Mouse (Mus musculus): ENCODE measurements around the gene Aspdh.

Gene Aspdh

DNA sequence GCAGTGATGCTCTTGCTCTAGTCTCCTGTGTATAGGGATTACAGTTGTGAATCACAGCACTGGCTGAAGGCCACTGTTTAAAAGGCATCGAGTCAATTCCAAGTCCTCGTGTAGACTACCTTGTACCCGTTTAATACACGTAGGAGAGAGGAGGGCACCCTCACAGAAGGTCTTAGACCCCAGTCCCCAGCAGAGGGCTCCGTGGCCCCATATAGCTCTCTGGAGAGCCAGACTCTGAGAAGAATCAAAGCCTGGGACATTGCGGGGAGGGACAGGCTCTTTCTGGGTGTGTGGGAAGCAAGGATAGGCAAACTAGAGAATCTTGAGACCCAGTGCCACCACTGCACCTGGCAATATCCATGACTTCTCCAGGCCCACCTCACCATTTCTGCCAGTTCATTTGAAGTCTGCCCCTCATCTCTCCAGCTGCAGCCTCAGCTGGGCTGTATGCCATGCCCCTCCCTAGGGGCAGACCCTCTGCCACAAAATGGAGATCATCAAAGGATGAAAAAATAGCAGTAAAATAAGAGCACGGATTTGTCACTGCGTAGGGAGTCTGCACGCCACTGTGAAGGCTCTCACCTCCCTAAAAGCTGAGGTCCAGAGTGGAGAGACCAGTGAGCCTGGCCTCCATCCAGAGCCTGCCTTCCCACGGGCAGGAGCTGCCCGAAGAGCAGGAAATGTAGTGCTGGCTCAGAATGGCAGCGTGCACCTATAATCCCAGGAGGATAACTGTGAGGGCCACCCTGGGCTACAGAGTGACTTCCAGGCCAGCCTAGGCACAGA lies 18.9 kb upstream of the Aspdh start:
- DNase-seq (ENCODE audit: low spot score): no peak

DNA sequence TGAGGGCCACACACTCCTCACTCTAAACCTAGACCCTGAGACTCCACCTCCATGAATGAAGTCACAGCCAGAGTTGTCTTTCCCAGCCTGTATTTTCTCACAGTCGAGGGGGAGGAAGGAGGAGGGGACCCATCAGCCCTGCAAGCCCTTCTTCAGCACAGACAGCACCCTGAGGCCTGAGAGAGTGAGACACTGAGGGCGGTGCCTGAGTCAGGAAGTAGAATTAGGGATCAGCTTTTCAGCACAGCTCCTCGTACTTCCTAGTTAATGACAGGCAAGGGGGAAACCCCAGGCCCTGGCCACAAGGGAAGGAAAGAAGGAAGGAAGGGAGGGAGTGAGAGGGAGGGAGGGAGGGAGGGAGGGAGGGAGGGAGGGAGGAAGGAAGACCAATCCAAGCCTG lies 11.9 kb upstream of the Aspdh start:
- DNase-seq (ENCODE audit: low spot score): no peak

DNA sequence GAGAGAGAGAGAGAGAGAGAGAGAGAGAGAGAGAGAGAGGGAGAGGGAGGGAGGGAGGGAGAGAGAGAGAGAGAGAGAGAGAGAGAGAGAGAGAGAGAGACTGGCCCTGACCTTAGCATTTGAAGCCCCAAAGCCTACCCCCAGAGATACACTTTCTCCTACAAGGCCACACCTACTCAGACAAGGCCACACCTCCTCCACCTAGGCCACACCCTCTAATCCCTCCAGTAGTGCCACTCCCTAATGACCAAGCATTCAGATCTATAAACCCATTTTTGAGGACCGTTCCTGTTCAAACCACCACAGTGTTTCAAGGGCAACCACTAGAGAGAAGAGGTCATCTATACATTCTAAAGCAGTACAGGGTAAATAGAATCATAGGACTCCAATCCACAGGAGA lies 8.9 kb upstream of the Aspdh start:
- no peak for DNase-seq (ENCODE audit: low spot score)

DNA sequence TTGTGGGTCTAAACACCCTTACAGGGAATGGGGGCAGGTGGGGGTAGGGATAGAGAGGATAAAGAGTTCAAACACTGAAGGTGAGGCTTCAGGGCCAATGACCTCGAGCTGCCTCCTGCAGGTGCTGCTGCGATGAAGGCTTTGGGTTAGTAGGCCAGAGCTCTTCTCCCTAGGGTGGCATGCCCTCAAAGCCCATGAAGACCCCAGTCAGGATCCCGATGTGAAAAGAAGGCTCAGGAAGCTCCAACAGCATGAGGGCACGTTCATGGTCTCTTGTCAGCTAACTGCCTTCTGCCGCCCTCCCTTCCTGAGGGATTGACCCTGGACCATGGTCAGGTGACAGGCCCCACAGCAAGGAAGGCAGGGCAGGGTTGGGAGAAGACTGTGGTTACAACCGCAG lies 5.1 kb upstream of the Aspdh start:
- no peak for DNase-seq (ENCODE audit: low spot score)

- no peak for DNase-seq (ENCODE audit: low spot score)
Observed at GRCm38 (mm10) chr7:44460767-44461502, 4.3 kb upstream of the Aspdh start.

- no peak for DNase-seq (ENCODE audit: low spot score)
Observed at GRCm38 (mm10) chr7:44461503-44462217, 3.5 kb upstream of the Aspdh start.

DNA sequence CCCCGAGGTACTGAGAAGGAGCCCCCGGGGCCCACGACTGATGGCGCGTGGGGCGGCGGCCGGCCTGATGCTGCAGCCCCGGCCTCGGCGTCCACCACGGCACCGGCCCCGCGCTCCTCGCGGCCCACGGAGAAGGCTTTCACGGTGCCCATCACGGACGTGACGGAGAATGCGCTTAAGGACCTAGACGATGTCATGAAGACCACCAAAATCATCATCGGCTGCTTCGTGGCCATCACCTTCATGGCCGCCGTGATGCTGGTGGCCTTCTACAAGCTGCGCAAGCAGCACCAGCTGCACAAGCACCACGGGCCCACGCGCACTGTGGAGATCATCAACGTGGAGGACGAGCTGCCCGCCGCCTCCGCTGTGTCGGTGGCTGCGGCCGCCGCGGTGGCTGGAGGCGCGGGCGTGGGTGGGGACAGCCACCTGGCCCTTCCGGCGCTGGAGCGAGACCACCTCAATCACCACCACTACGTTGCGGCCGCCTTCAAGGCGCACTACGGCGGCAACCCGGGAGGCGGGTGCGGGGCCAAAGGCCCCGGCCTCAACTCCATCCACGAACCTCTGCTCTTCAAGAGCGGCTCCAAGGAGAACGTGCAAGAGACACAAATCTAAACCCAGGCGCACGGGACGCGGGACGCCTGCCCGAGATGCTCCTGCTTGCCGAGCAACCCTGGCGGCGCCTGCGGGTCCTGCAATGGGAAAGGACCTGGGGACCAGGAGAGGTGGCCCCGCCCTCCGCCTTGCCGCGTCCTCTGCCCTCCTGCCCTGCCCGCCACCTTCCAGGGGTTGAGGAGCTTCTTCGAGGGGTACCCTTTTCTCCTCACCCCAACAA lies 2.8 kb upstream of the Aspdh start:
- DNase-seq (ENCODE audit: low spot score): no peak

- DNase-seq (ENCODE audit: low spot score): no peak
Observed at GRCm38 (mm10) chr7:44463056-44463425, 2.1 kb upstream of the Aspdh start.

DNA sequence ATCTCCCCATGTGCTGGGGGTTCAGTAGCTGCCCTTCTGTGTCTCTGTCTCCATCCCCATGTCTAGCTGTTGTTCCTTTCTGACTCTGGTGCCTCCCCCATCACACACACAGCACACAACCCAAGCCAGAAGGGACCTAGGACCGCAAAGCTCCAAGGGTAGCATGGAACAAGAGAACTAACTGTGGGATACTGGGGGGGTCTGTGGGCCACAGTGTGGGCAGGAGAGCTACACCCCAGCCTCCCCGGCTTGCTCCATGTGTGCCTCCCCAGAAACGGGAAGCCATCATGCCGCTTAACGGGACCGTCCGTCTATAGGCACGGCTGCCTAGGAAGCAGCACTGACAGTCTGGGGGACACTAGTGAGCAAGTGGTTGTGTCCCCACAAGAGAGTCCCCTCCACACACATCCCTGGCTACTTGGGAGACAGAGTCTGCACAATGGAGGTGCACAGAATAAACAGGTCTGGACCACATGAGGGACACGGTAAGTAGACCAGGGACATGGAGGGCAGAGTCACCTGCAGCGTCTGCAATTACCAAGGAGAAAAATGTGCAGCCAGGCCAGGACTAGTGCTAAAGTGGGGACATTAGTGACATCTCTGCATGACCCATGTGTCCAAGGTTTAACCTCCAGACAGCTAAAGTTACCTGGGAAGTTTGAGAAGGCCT lies 1.5 kb upstream of the Aspdh start:
- no peak for DNase-seq (ENCODE audit: low spot score)

DNA sequence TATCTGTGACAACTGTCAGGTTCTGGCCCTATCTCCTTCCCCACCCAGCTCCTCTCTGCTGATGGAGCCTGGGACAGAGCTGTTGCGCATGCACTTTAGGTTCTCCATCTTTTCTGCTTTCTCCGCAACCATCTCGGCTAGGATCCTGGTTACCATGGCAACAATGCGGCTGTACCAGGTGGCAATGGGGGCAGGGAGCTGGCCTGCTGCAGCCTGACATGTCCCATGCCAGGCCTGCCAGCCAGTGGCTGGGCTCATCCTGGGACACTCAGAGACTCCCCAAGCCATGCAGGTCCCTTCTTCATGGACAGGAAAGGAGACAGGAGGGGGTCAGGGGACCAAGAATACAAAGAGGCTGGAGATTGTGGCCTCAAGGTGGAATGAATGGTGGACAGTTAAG lies 680 bp upstream of the Aspdh start:
- no peak for DNase-seq (ENCODE audit: low spot score)

GRCm38 (mm10) chr7:44466006-44466887 lies 1.1 kb downstream of the Aspdh start:
- no peak for DNase-seq (ENCODE audit: low spot score)

- DNase-seq (ENCODE audit: low spot score): no peak
Observed at GRCm38 (mm10) chr7:44466888-44467311, 1.7 kb downstream of the Aspdh start.

DNA sequence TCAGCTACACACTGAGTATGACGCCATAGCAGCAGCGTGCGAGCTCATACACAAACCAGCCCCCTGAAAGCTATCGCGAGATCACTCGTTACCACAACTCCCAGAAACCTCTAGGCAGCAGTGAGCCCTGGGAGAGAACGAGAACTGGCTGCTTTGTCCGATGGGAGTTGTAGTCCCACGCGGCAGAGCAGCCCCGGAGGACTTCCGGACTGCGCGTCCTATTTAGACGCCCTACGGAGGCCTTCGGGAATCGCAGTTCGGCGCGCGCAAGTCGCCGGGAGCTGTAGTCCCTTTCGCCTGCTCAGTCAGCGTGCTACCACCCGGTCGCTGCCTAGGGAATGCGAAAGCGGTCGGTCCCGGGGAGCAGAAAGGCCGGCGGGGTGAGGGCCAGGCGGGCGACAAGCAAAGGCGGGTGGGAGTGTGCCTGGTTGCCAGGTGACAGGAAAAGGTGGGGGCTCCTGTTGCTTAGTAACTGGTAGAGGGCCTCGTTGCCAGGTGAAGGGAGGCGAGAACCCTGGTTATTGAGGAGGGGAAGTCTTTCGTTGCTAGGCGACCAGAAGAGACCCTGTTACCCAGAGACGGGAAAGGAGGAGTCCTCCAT lies 2.7 kb downstream of the Aspdh start, which contains the start of gene Josd2:
Josd2 (plus strand) TSS at position 170 of the 601 bp plus-strand sequence.
- peak; percentile 65 for DNase-seq (ENCODE audit: low spot score)

DNA sequence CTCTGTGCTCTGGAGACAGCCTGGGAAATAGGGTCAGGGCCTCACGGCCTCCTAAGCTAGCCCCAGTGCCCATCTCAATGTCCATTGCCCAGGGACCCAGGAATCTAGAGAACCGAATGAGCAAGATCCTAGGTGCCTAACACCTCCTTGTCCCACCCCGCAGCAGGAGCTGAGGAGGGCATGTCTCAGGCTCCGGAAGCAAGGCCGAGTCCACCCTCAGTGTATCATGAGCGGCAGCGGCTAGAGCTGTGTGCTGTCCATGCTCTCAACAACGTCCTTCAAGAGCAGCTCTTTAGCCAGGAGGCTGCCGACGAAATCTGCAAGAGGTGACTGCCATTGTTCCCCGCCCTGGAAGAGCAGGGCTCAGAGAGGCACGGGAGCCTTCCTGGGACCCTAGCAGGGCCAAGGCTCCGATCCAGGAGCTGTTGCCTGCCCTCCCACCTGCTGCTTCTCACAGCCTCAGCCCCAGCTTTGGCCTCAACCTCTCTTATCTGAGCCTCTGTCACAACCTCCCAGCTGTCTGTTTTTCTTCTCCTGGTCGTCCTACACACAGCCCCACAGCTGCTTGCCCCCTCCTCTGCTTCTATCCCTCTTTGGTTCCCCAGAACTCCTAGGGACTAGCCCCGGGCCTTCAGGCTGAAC lies 3.6 kb downstream of the Aspdh start:
- DNase-seq (ENCODE audit: low spot score): no peak

DNA sequence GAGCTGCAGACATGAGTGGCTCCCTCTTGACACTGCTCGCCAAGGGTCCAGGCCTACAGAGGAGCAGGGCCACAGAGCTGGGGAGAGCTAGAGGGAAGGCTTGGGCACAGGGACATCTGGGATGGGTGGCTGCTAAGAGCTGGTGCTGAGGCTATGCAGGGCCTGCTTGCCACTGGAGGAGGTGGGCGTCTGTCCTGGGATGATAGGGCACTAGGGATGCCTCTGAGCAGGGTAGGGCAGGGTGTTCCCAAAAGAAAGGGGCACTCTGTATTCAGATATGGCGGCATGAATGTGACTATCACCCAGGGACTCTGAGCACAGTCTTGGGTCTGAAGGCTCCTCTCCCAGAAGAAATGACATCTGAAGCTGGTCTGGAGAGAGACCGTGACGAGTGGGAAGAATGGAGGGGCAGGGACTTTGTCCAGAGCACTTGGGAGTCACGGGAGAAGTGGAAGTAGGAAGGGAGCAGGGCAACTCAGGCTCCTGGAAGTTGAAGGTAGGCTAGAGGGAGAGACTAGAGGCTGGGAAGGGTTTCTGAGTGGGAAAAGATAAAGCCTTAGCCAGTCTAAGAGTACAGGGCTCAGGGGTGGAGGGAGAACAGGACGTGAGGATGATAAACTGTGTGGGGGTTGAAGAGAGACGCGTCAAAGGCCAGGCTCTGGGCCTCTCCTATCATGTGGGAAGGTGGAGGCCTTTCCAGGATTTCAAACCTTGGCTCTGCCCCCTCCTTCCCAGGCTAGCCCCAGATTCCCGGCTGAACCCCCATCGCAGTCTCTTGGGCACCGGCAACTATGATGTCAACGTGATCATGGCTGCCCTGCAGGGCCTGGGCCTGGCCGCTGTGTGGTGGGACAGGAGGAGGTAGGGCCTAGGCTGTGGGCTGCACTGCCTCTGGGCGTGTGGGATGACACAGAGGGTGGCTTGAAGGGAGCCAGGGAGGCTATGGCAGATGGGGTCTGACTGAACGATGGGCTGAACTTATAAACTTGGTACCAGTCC lies 4.8 kb downstream of the Aspdh start:
- DNase-seq (ENCODE audit: low spot score): no peak

- DNase-seq (ENCODE audit: low spot score): no peak
Observed at GRCm38 (mm10) chr7:44470696-44471612, 5.8 kb downstream of the Aspdh start.
